Mouse (Mus musculus) lung, adult 2 months (tissue): ENCODE data around the gene Sntb2.

Source experiments
- CTCF ChIP-seq: fragments of 200-500 bp; IDR thresholded peaks from 2 replicates; pipeline ENCODE4 v1.5.1; 2011; ENCODE audit warnings: mild to moderate bottlenecking, low read length, control low read depth; ENCODE audit not compliant: insufficient read depth
- POLR2A ChIP-seq: fragments of 200-500 bp; IDR thresholded peaks from 2 replicates; pipeline ENCODE4 v1.6.1; 2011; ENCODE audit warnings: low read depth, mild to moderate bottlenecking, control low read depth, low read length, borderline replicate concordance; ENCODE audit errors: extremely low read depth

- TF ChIP-seq CTCF (no peak), POLR2A (no peak)
Observed at GRCm38 (mm10) chr8:106971916-106972315, 36.4 kb downstream of the Sntb2 start.
